Mouse (Mus musculus) thymus, postnatal 10 days (tissue): ENCODE measurements around the gene Cyp2c39.
"Not testable (repeated sequence)": the region's sequence is repeated elsewhere in the genome, so short reads cannot be mapped to it uniquely, and the experiment has no call there.

Source experiments
- DNase-seq, 2 experiments: peaks; one replicate each; pipeline ENCODE4 v3.0.0; 2021; ENCODE audit warnings: low spot score in 2 of 2

Cyp2c39 gene

DNA sequence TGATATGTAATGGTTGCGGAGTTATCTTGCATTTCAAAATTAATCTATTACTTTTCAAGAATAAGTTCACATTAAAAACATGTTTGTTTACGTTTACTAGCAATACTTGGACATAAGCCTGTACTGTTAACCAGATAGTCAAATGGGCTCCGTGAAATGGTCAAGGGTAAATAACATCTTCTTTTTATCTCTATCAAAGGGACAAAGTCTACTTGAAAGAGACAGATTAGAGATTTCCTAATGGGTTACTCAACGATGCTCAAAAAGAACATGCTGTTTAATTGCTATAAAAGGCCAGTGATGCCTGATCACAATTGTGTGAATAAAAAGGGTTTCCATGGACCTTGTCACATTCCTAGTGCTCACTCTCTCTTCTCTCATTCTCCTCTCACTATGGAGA, at the start of gene Cyp2c39:
Gene Cyp2c39, plus strand, starts transcription at position 329 of the 400 bp plus-strand sequence.
- DNase-seq, result no peak

DNA sequence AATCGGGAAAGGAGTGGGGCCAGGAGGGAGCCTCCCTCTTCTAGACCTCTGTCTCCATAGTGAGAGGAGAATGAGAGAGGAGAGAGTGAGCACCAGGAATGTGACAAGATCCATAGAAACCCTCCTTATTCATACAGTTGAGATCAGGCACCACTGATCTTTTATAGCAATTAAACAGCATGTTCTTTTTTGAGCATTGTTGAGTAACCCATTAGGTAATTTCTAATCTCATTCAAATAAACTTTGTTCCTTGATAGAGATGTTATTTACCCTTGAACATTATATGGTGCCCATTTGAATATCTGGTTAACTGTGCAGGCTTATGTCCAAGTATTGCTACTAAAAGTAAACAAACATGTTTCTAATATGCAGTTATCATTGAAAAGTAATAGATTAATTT, 47.7 kb upstream of the Cyp2c39 start, which contains the start of gene Cyp2c38:
Gene Cyp2c38, minus strand, starts transcription at position 135 of the 400 bp plus-strand sequence.
- DNase-seq, result no peak

DNA sequence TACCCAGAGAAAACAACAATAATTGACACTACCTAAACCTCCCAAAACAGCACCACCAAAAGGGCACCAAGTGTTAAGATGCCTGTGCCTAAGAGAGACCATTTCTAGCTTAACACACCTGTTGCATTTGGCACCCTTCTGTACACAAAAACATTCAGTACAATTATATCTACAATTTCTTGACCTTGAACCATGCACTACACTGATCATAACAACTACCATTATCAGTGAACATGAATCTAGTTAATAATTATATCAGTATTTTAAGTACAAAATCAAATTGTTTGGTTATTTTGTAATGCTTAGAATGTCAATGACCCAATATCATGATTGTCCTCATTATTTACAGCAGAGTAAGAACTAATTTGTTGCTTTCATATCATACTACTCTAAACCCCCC, 46.7 kb upstream of the Cyp2c39 start:
- no peak for DNase-seq

DNA sequence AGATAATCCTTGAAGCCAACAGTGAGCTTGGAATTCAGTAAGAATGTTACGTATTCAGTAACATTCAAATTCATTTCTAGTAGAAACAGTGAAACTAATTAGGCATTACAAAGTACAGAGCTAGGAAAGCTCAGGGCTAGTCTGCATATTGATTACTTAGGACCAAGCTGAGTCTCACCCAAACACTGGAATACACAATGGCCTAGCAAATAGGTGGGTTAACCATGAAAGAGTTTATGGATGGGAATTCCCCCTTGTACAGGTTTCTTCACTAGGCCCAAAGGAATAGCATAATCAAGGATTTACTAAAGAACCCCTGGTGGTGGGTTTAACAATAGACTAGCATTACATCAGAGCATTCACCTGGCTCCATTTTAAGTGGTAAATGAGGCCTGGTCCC, 26.7 kb upstream of the Cyp2c39 start:
- DNase-seq, result not testable (repeated sequence)

DNA sequence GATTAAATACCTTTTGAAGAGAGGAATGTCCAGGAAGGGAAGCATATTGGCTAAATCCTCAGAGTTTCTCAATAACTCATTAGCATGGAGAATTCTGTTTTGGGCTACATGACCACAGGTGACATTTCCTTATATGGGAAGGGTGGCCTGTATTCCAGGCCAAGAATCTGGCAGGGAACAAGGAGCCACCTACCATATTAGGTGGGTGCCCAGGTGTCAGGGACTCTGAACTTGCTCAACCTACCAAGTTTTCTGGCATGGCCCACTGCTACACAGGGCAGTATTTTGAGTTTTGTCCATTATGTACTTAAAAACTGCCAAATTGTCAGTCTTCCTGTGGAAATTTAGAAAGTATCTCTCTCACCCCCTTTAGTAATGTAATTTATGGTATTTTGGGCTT, 4.3 kb upstream of the Cyp2c39 start:
- no peak for DNase-seq

DNA sequence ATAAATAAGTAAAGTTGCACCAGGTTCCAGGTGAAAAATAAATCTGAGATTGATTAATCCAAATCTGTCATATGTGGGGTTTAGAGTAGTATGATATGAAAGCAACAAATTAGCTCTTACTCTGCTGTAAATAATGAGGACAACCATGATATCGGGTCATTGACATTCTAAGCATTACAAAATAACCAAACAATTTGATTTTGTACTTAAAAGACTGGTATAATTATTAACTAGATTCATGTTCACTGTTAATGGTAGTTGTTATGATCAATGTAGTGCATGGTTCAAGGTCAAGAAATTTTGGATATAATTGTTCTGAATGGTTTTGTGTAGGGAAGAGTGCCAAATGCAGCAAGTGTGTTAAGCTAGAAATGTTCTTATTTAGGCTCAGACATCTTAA, 1.1 kb upstream of the Cyp2c39 start:
- no peak for DNase-seq
